Mouse (Mus musculus) hindbrain, embryonic 15.5 days (tissue): ENCODE results near the gene Gal. TPM values are rescaled to one million over a fixed set of nuclear protein-coding genes. Genes with fewer than 3 reads are reported as not detected.

Experiments used
- ATAC-seq: fragments of 200-750 bp; cut with Nextera tagmentation; 2 replicates; pipeline ENCODE4 v1.8.0; 2017; ENCODE audit warnings: low read depth, moderate number of reproducible peaks, moderate TSS enrichment; ENCODE audit not compliant: low FRiP score
- H3K27ac ChIP-seq: fragments of 300-500 bp; sonication (generic); replicated peaks from 2 replicates; pipeline ENCODE4 v1.5.1; 2015; ENCODE audit warnings: mild to moderate bottlenecking, inconsistent platforms
- H3K27me3 ChIP-seq: fragments of 300-500 bp; sonication (generic); 2 replicates; pipeline ENCODE4 v1.6.1; 2015; ENCODE audit warnings: control low read depth, inconsistent platforms
- H3K36me3 ChIP-seq: fragments of 300-500 bp; sonication (generic); 2 replicates; pipeline ENCODE4 v1.6.1; 2015; ENCODE audit warnings: control low read depth, inconsistent platforms
- H3K4me1 ChIP-seq: fragments of 300-500 bp; sonication (generic); replicated peaks from 2 replicates; pipeline ENCODE4 v1.6.1; 2015; ENCODE audit warnings: control low read depth, inconsistent platforms
- H3K4me2 ChIP-seq: fragments of 300-500 bp; sonication (generic); 2 replicates; pipeline ENCODE4 v1.6.1; 2015; ENCODE audit warnings: moderate library complexity, mild to moderate bottlenecking, inconsistent platforms
- H3K4me3 ChIP-seq: fragments of 300-500 bp; sonication (generic); 2 replicates; pipeline ENCODE4 v1.5.1; 2015; ENCODE audit warnings: mild to moderate bottlenecking, inconsistent platforms
- H3K9ac ChIP-seq: fragments of 300-500 bp; sonication (generic); 2 replicates; pipeline ENCODE4 v1.6.1; 2015; ENCODE audit warnings: inconsistent platforms
- H3K9me3 ChIP-seq: fragments of 300-500 bp; sonication (generic); 2 replicates; pipeline ENCODE4 v1.6.1; 2016; ENCODE audit warnings: control low read depth, inconsistent platforms
- WGBS: fragments of 180-500 bp; shearing (Covaris S2); methylation state at CpG from one replicate; pipeline ENCODE4 v1.1.7; 2015; 5-methylcytosine and 5-hydroxymethylcytosine counted together
- polyA plus RNA-seq: library from polyadenylated mRNA; unstranded; fragments of >200 nt; fragmentation: Nextera tagmentation; extraction: Ambion mirVana; gene quantifications from 2 replicates; pipeline ENCODE4 v1.2.1, GENCODE M21; 2015

Gal gene
- polyA plus RNA-seq, 1 experiment from 2014 or later, result 24.1 TPM

DNA sequence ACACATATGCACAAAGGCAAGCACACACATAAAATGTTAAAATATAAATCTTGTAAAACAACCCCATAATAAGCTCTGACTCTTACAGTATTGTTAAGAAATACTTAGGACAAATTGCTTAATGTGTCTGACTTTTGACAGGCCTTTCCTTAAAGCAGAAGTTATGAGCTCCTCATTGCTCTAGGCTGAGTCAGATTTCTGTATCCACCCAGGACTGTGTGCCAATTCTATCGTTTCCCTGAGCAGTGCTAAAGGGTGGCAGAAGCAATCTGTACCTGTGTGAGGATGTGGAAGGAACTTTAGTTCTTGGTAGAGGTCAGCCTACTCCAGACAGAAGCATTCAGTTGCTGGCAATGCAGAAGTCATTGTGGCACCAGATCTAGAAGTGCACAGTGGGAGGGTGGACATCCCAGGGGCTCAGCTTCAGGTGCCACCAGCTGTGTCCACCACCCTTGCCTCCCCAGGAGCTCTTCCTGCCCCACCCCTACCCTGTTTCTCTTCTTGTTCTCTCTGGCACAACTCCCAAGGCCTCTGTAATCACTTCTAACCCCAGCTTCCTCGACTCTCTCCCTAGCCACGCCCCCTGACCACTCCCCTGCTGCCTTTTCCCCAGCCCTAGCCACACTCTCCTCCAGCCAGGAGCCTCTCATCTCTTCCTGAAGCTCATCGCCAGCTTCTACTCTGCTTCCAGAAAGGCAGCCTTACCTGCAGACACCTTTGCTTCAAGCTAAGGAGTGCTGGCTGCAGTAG is 37.2 kb downstream of the Gal start:
- Histone ChIP-seq H3K9me3 (no peaks in the 10 kb centered on the region), H3K4me3 (no peak overlapping the region), H3K4me1 (no peaks in the 10 kb centered on the region), H3K36me3 (no peaks in the 10 kb centered on the region), H3K9ac (no peak overlapping the region), H3K27ac (no peak overlapping the region), H3K27me3 (no peaks in the 10 kb centered on the region), H3K4me2 (no peak overlapping the region)
- ATAC-seq, result no peak
- WGBS, result 31% methylated on average over 4 of the region's 4 CpGs

DNA sequence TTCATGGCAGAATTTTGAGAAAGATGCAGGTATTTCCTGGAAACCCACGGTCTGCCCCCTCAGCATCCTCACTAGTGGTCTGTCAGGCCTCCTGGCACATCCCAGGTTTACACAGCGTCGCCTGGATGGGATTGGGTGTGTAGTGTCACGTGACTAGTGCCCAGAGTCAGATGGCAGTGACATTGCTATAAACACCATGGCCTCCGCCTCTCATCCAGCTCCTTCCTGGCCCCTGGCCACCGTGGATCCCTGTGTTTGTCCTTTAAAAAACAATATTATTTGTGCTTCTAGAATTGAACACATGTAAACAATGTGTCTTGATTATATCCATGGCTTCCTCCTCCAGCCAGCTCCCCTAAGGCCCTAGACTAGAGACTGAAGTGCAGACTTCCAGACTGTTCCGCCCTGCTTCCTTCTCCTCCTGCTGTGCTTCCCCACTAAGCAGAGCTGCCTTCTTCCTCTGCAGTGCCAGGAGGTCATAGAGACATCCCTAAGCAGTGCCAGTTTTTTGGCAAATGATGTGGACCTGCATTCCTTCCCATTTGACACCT is 38.3 kb downstream of the Gal start:
- ATAC-seq, result no peak
- no peak overlapping the region for H3K4me3 ChIP-seq
- no peaks in the 10 kb centered on the region for H3K27me3 ChIP-seq
- 68% methylated on average over 7 of the region's 7 CpGs for WGBS
- H3K9ac ChIP-seq, result no peak overlapping the region
- H3K4me2 ChIP-seq, result no peak overlapping the region
- no peaks in the 10 kb centered on the region for H3K9me3 ChIP-seq
- no peaks in the 10 kb centered on the region for H3K4me1 ChIP-seq
- H3K36me3 ChIP-seq, result no peaks in the 10 kb centered on the region
- H3K27ac ChIP-seq, result no peak overlapping the region

DNA sequence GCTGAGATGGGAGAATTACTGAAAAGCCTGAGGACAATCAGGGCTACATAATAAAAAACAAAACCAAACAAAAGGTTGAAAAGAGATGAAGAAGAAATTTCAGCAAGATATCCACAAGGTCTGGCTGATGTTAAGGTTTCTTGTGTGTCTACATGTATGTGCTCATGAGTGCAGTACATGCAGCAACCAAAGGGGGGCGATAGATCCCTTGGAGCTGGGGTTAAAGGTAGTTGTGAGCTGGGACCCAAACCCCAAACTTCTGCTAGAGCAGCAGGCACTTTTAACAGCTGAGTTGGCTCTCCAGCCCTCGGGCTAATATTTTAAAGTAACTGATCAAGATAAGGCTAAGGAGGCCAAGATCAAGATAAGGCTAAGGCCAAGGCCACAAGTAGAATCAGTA is 40.3 kb downstream of the Gal start:
- Histone ChIP-seq H3K4me1 (no peaks in the 10 kb centered on the region), H3K4me2 (no peak overlapping the region), H3K27ac (no peak overlapping the region), H3K9me3 (no peaks in the 10 kb centered on the region), H3K9ac (no peak overlapping the region), H3K4me3 (no peak overlapping the region), H3K27me3 (no peaks in the 10 kb centered on the region), H3K36me3 (no peaks in the 10 kb centered on the region)
- no peak for ATAC-seq
- WGBS, result 65% methylated on average over 2 of the region's 2 CpGs

DNA sequence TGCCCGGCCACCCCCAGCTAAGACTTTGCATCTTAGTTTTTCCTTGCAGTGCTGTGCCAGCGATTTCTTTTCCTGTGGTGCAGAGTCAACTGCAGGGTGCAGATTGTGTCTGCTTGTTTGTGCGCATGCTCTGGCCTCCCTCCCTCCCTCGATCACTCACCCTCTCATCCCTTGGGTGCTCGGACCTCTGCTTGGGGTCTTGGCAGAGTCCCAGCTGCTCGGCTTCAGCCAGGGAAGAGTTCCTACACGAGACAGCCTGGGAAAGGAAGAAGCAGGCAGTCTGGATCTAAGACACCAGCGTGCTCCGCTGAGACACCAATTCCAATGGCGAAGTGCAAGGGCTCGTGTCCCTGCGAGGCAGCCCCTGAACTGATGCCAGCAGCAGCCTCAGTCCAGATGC is 41.0 kb downstream of the Gal start:
- Histone ChIP-seq H3K4me1 (no peaks in the 10 kb centered on the region), H3K9ac (no peak overlapping the region), H3K4me3 (no peak overlapping the region), H3K4me2 (no peak overlapping the region), H3K36me3 (no peaks in the 10 kb centered on the region), H3K27ac (no peak overlapping the region), H3K9me3 (no peaks in the 10 kb centered on the region), H3K27me3 (no peaks in the 10 kb centered on the region)
- WGBS, result 66% methylated on average over 12 of the region's 12 CpGs
- no peak for ATAC-seq

DNA sequence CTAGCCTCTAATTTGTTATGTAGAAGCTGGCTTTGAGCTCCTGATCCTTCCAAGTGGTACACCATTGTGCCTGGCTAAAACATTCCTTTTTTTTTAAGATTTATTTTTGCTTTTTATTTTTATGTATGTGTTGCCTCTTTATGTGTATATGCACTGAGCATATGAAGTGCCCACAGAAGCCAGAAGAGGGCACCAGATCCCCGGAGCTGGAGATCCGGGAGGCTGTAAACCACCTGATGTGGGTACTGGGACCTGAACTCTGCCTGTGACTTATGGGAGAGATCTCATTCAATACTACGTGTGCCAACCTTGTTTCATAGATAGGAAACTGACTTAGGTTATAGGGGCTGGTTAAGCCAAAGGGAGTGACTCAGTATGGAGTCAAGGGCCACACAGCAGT is 46.1 kb downstream of the Gal start:
- no peaks in the 10 kb centered on the region for H3K4me1 ChIP-seq
- no peak for ATAC-seq
- H3K4me2 ChIP-seq, result no peak overlapping the region
- H3K27ac ChIP-seq, result no peak overlapping the region
- H3K9me3 ChIP-seq, result no peaks in the 10 kb centered on the region
- H3K4me3 ChIP-seq, result no peak overlapping the region
- no peaks in the 10 kb centered on the region for H3K27me3 ChIP-seq
- H3K9ac ChIP-seq, result no peak overlapping the region
- 92% methylated on average over 3 of the region's 3 CpGs for WGBS
- H3K36me3 ChIP-seq, result no peaks in the 10 kb centered on the region

DNA sequence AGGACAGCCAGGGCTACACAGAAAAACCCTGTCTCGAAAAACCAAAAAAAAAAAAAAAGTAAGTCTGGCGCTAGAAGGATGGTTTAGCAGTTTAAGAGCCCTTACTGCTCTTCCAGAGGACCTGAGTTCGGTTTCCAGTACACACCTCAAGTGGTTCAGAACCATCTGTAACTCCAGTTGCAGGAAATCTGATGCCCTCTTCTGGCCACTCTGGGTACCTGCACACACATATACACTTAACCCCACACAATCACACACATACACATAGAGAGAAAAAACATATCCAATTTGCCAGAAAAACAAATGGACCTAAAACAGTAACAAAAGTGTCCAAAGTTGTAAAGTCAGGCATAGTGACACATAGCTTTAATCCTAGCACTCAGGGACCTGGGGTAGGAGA is 49.3 kb downstream of the Gal start:
- H3K4me3 ChIP-seq, result no peak overlapping the region
- no peaks in the 10 kb centered on the region for H3K27me3 ChIP-seq
- no peaks in the 10 kb centered on the region for H3K36me3 ChIP-seq
- H3K4me1 ChIP-seq, result no peaks in the 10 kb centered on the region
- H3K4me2 ChIP-seq, result no peak overlapping the region
- WGBS, result 88% methylated on average over 3 of the region's 3 CpGs
- no peak overlapping the region for H3K27ac ChIP-seq
- no peak for ATAC-seq
- no peak overlapping the region for H3K9ac ChIP-seq
- no peaks in the 10 kb centered on the region for H3K9me3 ChIP-seq

DNA sequence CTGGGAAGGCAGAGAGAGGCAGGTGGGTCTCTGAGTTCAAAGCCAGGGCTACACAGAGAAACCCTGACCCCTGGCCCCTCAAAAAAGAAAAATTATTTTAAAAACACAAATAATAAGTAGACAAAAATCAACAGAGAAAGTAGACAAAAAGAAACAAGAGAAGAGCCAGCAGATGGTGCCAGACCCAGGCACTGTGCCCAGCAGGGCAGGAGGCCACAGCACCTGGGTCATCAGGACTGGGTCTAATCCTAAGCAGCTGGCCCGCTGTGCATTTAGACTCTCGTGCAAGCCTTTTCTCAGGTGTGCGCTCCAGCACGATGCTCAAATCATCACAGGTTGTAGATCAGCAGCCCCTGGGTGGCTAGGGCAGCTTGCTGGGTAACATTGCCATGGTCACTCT is 50.8 kb downstream of the Gal start:
- no peak overlapping the region for H3K27ac ChIP-seq
- ATAC-seq, result no peak
- no peaks in the 10 kb centered on the region for H3K4me1 ChIP-seq
- 0 out of 2 replicates have a peak, but pooled peaks cover 2% of the 10 kb centered on the region for H3K36me3 ChIP-seq
- H3K27me3 ChIP-seq, result no peaks in the 10 kb centered on the region
- WGBS, result 86% methylated on average over 4 of the region's 4 CpGs
- H3K9me3 ChIP-seq, result no peaks in the 10 kb centered on the region
- no peak overlapping the region for H3K4me2 ChIP-seq
- H3K9ac ChIP-seq, result no peak overlapping the region
- H3K4me3 ChIP-seq, result no peak overlapping the region

Other genes with a start within 250 kb of the Gal start
- gene Mrpl21, start 131.6 kb downstream of the Gal start, polyA plus RNA-seq, result 105 and 106 TPM in 2 replicates
- 9.9 and 11.6 TPM in 2 replicates for gene Ighmbp2, start 131.5 kb downstream of the Gal start, polyA plus RNA-seq
- 17.7 and 18.2 TPM in 2 replicates for gene Cpt1a, start 92.2 kb downstream of the Gal start, polyA plus RNA-seq
- gene Tesmin, start 25.7 kb downstream of the Gal start, polyA plus RNA-seq, result 0.43 and 0.66 TPM in 2 replicates
- gene Ppp6r3, start 161.2 kb upstream of the Gal start, polyA plus RNA-seq, result 56.4 and 56.7 TPM in 2 replicates